Mouse (Mus musculus): ENCODE results near the gene Ssr1.

- TF ChIP-seq EP300 (optimal IDR thresholded peaks at IDR 0.05) (no peak), CTCF (IDR thresholded peaks at IDR 0.05; ENCODE audit: low read depth) (peak; percentile 16; the same call in 1 of the 2 replicates)
Observed at GRCm38 (mm10) chr13:37967052-37967437, 27.0 kb downstream of the Ssr1 start.
